Mouse (Mus musculus): ENCODE measurements around the gene Zfp593. TPM values are rescaled to one million over a fixed set of nuclear protein-coding genes. Genes with fewer than 3 reads are reported as not detected.

The Zfp593 gene
- polyA plus RNA-seq, 2 experiments from 2014 or later = 5.1 to 6.4 TPM

- ATAC-seq = no peak
Measured at GRCm38 (mm10) chr4:134222793-134223600, 22.4 kb downstream of the Zfp593 start.

- ATAC-seq = no peak
Measured at GRCm38 (mm10) chr4:134206488-134207053, 38.8 kb downstream of the Zfp593 start.

- no peak for ATAC-seq
Measured at GRCm38 (mm10) chr4:134203340-134203896, 42.0 kb downstream of the Zfp593 start.

- ATAC-seq = no peak
Measured at GRCm38 (mm10) chr4:134202904-134203303, 42.5 kb downstream of the Zfp593 start, which contains the start of gene Gm7534. Gene Gm7534 (minus strand): TSS chr4:134203004.

GRCm38 (mm10) chr4:134199371-134199770, 46.0 kb downstream of the Zfp593 start:
- ATAC-seq = no peak

Other genes starting within 250 kb of the Zfp593 start
- gene Dhdds, start 244.7 kb downstream of the Zfp593 start, polyA plus RNA-seq (2017; shearing (Covaris generic)) = 10 to 100 TPM; 16.7 to 20.0 TPM
- gene Lin28a, start 226.8 kb downstream of the Zfp593 start, polyA plus RNA-seq (2017; shearing (Covaris generic)) = not detected
- gene Zfp683, start 191.8 kb downstream of the Zfp593 start, polyA plus RNA-seq (2017; shearing (Covaris generic)) = under 1 TPM; 0.33 to 0.37 TPM
- gene Crybg2, start 184.8 kb downstream of the Zfp593 start, polyA plus RNA-seq (2017; shearing (Covaris generic)) = 10 to 100 TPM; 15.7 to 20.2 TPM
- gene Cd52, start 150.5 kb downstream of the Zfp593 start, polyA plus RNA-seq (2017; shearing (Covaris generic)) = 1,000 to 10,000 TPM; 3,607 to 4,442 TPM
- 10 to 100 TPM; 33.7 to 34.2 TPM for gene Ubxn11, start 143.0 kb downstream of the Zfp593 start, polyA plus RNA-seq (2017; shearing (Covaris generic))
- gene Sh3bgrl3, start 116.8 kb downstream of the Zfp593 start, polyA plus RNA-seq (2017; shearing (Covaris generic)) = 1,000 to 10,000 TPM; 1,097 to 1,279 TPM
- gene Cep85, start 58.5 kb downstream of the Zfp593 start, polyA plus RNA-seq (2017; shearing (Covaris generic)) = 100 to 1,000 TPM in 1 of 2 experiments, 10 to 100 TPM in 1; 63.2 to 139 TPM
- under 1 TPM in 1 of 2 experiments, not detected in 1; 0.15 TPM for gene Gm7534, start 42.6 kb downstream of the Zfp593 start, polyA plus RNA-seq (2017; shearing (Covaris generic))
- not detected for gene Catsper4, start 18.2 kb downstream of the Zfp593 start, polyA plus RNA-seq (2017; shearing (Covaris generic))
- gene Cnksr1, start 7.2 kb downstream of the Zfp593 start, polyA plus RNA-seq (2017; shearing (Covaris generic)) = not detected
- 1 to 10 TPM in 1 of 2 experiments, under 1 TPM in 1; 0.37 to 6.4 TPM for gene E130218I03Rik, start 1.9 kb downstream of the Zfp593 start, polyA plus RNA-seq (2017; shearing (Covaris generic))
- not detected for gene Gm30191, start 1.3 kb upstream of the Zfp593 start, polyA plus RNA-seq (2017; shearing (Covaris generic))
- gene Grrp1, start 8.5 kb upstream of the Zfp593 start, polyA plus RNA-seq (2017; shearing (Covaris generic)) = not detected
- gene Pdik1l, start 42.3 kb upstream of the Zfp593 start, polyA plus RNA-seq (2017; shearing (Covaris generic)) = 10 to 100 TPM; 17.2 to 19.1 TPM
- gene Trim63, start 69.5 kb upstream of the Zfp593 start, polyA plus RNA-seq (2017; shearing (Covaris generic)) = not detected
- under 1 TPM; 0.24 to 0.85 TPM for gene Slc30a2, start 97.6 kb upstream of the Zfp593 start, polyA plus RNA-seq (2017; shearing (Covaris generic))
- gene Extl1, start 138.3 kb upstream of the Zfp593 start, polyA plus RNA-seq (2017; shearing (Covaris generic)) = 1 to 10 TPM in 1 of 2 experiments, under 1 TPM in 1; 0.16 to 1.4 TPM
- gene Pafah2, start 150.7 kb upstream of the Zfp593 start, polyA plus RNA-seq (2017; shearing (Covaris generic)) = under 1 TPM; 0.70 to 0.90 TPM
- 100 to 1,000 TPM; 262 to 341 TPM for gene Stmn1, start 222.7 kb upstream of the Zfp593 start, polyA plus RNA-seq (2017; shearing (Covaris generic))